Mouse (Mus musculus) heart, embryonic 15.5 days (tissue): Measurements from ENCODE around the gene Zfyve21. TPM values are rescaled to one million over a fixed set of nuclear protein-coding genes. Genes with fewer than 3 reads are reported as not detected.

Source experiments
- ATAC-seq: fragments of 200-750 bp; cut with Nextera tagmentation; replicated peaks from 2 replicates; pipeline ENCODE4 v1.8.0; 2017; ENCODE audit warnings: low read depth, moderate TSS enrichment; ENCODE audit not compliant: insufficient number of reproducible peaks, insufficient read depth, low FRiP score
- H3K27ac ChIP-seq: fragments of 300-500 bp; sonication (generic); 2 replicates; pipeline ENCODE4 v1.5.1; 2015; ENCODE audit warnings: mild to moderate bottlenecking, inconsistent platforms
- H3K27me3 ChIP-seq: fragments of 300-500 bp; sonication (generic); 2 replicates; pipeline ENCODE4 v1.6.1; 2015; ENCODE audit warnings: inconsistent platforms
- H3K36me3 ChIP-seq: fragments of 300-500 bp; sonication (generic); 2 replicates; pipeline ENCODE4 v1.6.1; 2015; ENCODE audit warnings: mild to moderate bottlenecking, inconsistent platforms
- H3K4me1 ChIP-seq: fragments of 300-500 bp; sonication (generic); replicated peaks from 2 replicates; pipeline ENCODE4 v1.6.1; 2015; ENCODE audit warnings: inconsistent platforms
- H3K4me2 ChIP-seq: fragments of 300-500 bp; sonication (generic); 2 replicates; pipeline ENCODE4 v1.6.1; 2015; ENCODE audit warnings: inconsistent platforms, mild to moderate bottlenecking, moderate library complexity
- H3K4me3 ChIP-seq: fragments of 300-500 bp; sonication (generic); 2 replicates; pipeline ENCODE4 v1.5.1; 2015; ENCODE audit warnings: mild to moderate bottlenecking, inconsistent platforms
- H3K9ac ChIP-seq: fragments of 300-500 bp; sonication (generic); 2 replicates; pipeline ENCODE4 v1.6.1; 2015; ENCODE audit warnings: mild to moderate bottlenecking, inconsistent platforms
- H3K9me3 ChIP-seq: fragments of 300-500 bp; sonication (generic); replicated peaks from 2 replicates; pipeline ENCODE4 v1.6.1; 2016; ENCODE audit warnings: inconsistent platforms
- WGBS: fragments of 180-500 bp; shearing (Covaris S2); methylation state at CpG from one replicate; pipeline ENCODE4 v1.1.7; 2015; ENCODE audit warnings: mixed read lengths; 5-methylcytosine and 5-hydroxymethylcytosine counted together
- polyA plus RNA-seq: library from polyadenylated mRNA; unstranded; fragments of >200 nt; fragmentation: Nextera tagmentation; extraction: Ambion mirVana; gene quantifications from 2 replicates; pipeline ENCODE4 v1.2.1, GENCODE M21; 2015

The Zfyve21 gene
- polyA plus RNA-seq, 1 experiment from 2014 or later, result 86.6 TPM

DNA sequence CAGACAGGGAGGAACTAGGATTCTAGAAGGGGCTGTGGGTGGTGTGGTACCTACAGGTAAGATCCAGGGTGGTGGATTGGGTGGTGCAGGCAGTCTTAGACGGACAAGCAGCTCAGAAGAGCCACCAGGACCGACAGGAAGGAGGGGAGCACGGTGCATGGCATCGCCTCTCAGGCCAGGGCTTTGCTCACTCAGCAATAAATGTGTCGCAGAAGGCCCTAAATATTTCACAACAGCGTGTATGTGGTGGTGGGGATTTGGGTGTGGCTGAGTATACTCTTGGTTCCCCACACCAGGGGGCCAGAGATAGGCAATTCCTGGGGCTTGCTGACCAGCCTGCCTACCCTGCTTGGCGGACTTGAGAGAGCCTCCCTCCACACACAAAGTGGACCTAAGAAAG is 6.7 kb downstream of the Zfyve21 start:
- H3K4me2 ChIP-seq, result no peak overlapping the region
- H3K9ac ChIP-seq, result no peak overlapping the region
- H3K27me3 ChIP-seq, result no peaks in the 10 kb centered on the region
- H3K9me3 ChIP-seq, result no peaks in the 10 kb centered on the region
- no peak overlapping the region for H3K27ac ChIP-seq
- H3K36me3 ChIP-seq, result peaks cover 31% of the 10 kb centered on the region
- H3K4me3 ChIP-seq, result no peak overlapping the region
- peaks cover 33% of the 10 kb centered on the region for H3K4me1 ChIP-seq
- 86% methylated on average over 7 of the region's 7 CpGs for WGBS
- no peak for ATAC-seq

DNA sequence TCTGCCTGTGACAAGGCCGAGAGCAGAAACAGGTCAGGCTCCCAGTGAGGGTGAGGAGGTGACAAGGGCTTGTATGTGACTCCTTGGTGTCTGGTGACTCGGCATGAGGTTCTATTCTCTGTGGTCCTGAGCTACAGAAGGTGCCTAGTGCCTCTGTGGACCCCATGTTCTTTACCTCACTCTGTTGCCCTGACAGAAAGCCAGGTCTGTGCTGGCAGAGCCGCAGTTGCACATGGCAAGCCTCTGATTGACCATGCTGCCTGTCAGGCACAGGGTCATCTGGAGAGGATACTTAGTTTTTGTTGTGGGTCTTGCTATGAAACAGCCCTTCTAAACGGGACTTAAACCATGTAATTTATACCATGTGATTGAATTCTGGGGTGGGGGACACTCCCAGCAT is 8.0 kb downstream of the Zfyve21 start:
- H3K4me2 ChIP-seq, result no peak overlapping the region
- peaks cover 21% of the 10 kb centered on the region for H3K4me1 ChIP-seq
- WGBS, result 67% methylated on average over 4 of the region's 4 CpGs
- H3K27me3 ChIP-seq, result no peaks in the 10 kb centered on the region
- H3K4me3 ChIP-seq, result no peak overlapping the region
- H3K9me3 ChIP-seq, result no peaks in the 10 kb centered on the region
- H3K36me3 ChIP-seq, result peaks cover 43% of the 10 kb centered on the region
- no peak overlapping the region for H3K27ac ChIP-seq
- ATAC-seq, result no peak
- no peak overlapping the region for H3K9ac ChIP-seq

DNA sequence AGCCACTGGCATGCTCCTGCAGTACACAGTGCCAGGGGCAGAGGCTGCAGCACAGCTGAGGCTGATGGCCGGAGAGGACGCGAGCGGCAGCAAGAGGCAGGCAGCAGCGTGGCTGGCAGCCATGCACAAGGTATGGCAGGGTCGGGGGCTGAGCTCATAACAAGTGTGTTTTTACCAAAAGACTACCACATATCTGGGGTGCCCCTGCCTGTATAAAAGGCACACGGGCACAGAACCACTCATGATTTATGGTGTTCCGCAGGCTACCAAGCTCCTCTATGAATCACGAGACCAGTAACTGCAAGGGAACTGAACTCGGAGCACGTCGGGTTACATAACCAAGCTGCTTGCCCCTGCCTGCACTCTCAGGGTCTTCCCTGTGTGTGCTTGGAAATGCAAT is 13.6 kb downstream of the Zfyve21 start:
- H3K4me2 ChIP-seq, result no peak overlapping the region
- H3K27ac ChIP-seq, result no peak overlapping the region
- H3K9me3 ChIP-seq, result no peaks in the 10 kb centered on the region
- H3K36me3 ChIP-seq, result peaks cover 94% of the 10 kb centered on the region
- no peaks in the 10 kb centered on the region for H3K27me3 ChIP-seq
- 91% methylated on average over 12 of the region's 12 CpGs for WGBS
- no peak overlapping the region for H3K9ac ChIP-seq
- no peaks in the 10 kb centered on the region for H3K4me1 ChIP-seq
- ATAC-seq, result no peak
- no peak overlapping the region for H3K4me3 ChIP-seq

DNA sequence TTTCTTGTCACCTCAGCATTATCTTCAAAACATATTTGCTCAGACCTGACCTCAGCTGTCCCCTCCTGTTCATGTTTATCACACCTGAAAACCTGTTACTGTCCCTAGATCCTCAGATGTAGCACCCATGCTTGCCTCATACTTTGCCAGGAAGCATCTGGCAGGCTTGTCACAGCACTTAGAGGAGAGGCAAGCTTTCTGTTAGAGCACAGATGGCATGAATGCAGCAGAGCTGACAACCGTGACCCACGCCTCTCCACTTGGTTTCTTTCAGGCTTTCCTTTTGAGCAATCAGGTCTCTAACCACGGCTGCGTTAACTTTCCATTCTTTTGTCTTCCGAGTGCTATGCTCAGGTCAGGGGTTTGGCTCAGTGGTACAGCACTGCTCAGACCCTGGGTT is 15.5 kb downstream of the Zfyve21 start:
- Histone ChIP-seq H3K36me3 (peaks cover 94% of the 10 kb centered on the region), H3K4me2 (no peak overlapping the region), H3K4me1 (no peaks in the 10 kb centered on the region), H3K4me3 (no peak overlapping the region), H3K9ac (no peak overlapping the region), H3K9me3 (no peaks in the 10 kb centered on the region), H3K27ac (no peak overlapping the region), H3K27me3 (no peaks in the 10 kb centered on the region)
- ATAC-seq, result no peak
- 88% methylated on average over 5 of the region's 5 CpGs for WGBS

DNA sequence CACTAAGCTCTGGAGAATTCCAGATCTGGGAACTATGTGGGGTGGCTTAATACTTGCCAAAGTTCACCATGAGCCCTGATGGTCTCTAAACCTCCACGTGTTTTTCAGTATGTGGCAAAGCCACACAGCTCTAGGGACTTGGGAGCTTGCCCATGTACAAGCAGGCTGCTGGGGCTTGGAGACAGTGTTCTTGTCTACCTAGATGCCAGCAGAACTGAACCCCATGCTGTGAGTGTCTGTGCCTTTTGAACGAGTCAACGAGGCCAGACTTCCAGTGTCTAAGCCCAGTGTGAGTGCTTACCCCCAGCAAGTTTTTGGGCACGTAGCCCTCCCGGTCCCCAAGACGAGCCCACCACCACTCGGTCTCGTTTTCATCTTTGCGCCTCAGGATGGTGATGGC is 16.0 kb downstream of the Zfyve21 start:
- no peak for ATAC-seq
- peaks cover 93% of the 10 kb centered on the region for H3K36me3 ChIP-seq
- H3K9me3 ChIP-seq, result no peaks in the 10 kb centered on the region
- no peaks in the 10 kb centered on the region for H3K4me1 ChIP-seq
- no peak overlapping the region for H3K4me3 ChIP-seq
- WGBS, result 90% methylated on average over 9 of the region's 9 CpGs
- H3K27me3 ChIP-seq, result no peaks in the 10 kb centered on the region
- no peak overlapping the region for H3K27ac ChIP-seq
- no peak overlapping the region for H3K4me2 ChIP-seq
- H3K9ac ChIP-seq, result no peak overlapping the region

DNA sequence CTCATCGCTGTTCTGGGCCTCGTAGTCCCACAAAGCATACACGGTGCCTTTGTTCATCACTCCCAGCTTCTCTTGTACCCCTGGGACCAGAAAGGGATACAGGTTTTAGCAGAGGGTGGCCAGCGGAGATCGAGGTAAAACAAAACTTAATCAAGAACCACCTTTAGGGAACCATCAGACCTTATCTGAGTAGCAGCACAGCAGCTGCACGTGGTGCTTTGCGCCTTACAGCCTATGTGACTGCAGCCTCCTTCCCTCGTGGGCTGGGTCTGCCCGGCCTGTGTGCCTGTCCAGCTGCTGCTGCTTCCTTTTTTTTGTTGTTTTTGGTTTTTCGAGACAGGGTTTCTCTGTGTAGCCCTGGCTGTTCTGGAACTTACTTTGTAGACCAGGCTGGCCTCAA is 16.4 kb downstream of the Zfyve21 start:
- Histone ChIP-seq H3K4me1 (no peaks in the 10 kb centered on the region), H3K36me3 (peaks cover 93% of the 10 kb centered on the region)
- 80% methylated on average over 10 of the region's 10 CpGs for WGBS

DNA sequence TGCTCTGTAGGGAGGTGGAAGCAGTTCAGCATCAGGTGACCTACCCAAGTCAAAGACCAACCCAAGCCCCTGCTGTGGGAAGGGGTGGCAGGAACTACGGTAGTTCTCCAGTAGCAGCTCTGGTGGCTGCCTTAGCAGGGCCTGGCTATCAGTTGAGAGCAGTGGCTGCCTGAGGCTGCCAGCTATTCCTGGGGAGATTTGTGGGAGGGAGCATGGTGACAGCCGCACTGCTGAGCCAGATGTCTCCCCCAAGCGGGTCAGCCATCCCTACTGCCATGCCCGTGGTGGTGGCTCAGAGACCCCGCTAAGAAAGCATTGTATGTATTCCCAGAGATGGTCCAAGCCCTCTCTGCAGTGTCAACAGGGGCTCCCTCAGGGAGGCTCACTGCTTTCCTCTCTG is 18.7 kb downstream of the Zfyve21 start:
- no peak overlapping the region for H3K9ac ChIP-seq
- H3K4me3 ChIP-seq, result no peak overlapping the region
- H3K27ac ChIP-seq, result no peak overlapping the region
- no peaks in the 10 kb centered on the region for H3K27me3 ChIP-seq
- ATAC-seq, result no peak
- no peaks in the 10 kb centered on the region for H3K4me1 ChIP-seq
- 69% methylated on average over 5 of the region's 5 CpGs for WGBS
- no peaks in the 10 kb centered on the region for H3K9me3 ChIP-seq
- peaks cover 92% of the 10 kb centered on the region for H3K36me3 ChIP-seq
- H3K4me2 ChIP-seq, result no peak overlapping the region

More for the DNA sequence above, 16.4 kb downstream of the Zfyve21 start:
- ATAC-seq, result no peak
- Histone ChIP-seq H3K9ac (no peak overlapping the region), H3K27ac (no peak overlapping the region), H3K27me3 (no peaks in the 10 kb centered on the region), H3K4me3 (no peak overlapping the region), H3K4me2 (no peak overlapping the region), H3K9me3 (no peaks in the 10 kb centered on the region)

DNA sequence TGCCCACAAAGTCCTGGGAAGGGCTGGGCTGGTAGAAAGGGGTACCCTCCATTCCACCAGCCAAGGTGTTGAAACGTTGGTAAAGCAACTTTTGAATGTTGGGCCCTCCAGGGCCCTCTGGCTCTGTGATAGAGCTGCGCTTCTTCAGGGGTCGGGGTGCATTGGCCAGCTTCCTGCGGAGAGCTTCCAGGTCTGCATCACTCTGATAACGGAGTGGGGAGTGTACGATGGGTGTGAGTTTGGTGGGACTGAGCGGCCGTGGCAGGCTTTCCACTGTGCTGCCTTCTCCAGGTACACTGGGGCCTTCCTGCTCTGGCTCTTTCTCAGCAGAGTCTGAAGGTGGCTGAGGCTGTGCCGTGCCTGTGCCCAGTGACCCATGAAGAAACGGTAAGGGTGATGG is 19.5 kb downstream of the Zfyve21 start:
- no peak for ATAC-seq
- no peak overlapping the region for H3K27ac ChIP-seq
- peaks cover 90% of the 10 kb centered on the region for H3K36me3 ChIP-seq
- H3K4me3 ChIP-seq, result no peak overlapping the region
- H3K9ac ChIP-seq, result no peak overlapping the region
- no peaks in the 10 kb centered on the region for H3K9me3 ChIP-seq
- 84% methylated on average over 10 of the region's 10 CpGs for WGBS
- no peaks in the 10 kb centered on the region for H3K4me1 ChIP-seq
- no peaks in the 10 kb centered on the region for H3K27me3 ChIP-seq
- H3K4me2 ChIP-seq, result no peak overlapping the region

DNA sequence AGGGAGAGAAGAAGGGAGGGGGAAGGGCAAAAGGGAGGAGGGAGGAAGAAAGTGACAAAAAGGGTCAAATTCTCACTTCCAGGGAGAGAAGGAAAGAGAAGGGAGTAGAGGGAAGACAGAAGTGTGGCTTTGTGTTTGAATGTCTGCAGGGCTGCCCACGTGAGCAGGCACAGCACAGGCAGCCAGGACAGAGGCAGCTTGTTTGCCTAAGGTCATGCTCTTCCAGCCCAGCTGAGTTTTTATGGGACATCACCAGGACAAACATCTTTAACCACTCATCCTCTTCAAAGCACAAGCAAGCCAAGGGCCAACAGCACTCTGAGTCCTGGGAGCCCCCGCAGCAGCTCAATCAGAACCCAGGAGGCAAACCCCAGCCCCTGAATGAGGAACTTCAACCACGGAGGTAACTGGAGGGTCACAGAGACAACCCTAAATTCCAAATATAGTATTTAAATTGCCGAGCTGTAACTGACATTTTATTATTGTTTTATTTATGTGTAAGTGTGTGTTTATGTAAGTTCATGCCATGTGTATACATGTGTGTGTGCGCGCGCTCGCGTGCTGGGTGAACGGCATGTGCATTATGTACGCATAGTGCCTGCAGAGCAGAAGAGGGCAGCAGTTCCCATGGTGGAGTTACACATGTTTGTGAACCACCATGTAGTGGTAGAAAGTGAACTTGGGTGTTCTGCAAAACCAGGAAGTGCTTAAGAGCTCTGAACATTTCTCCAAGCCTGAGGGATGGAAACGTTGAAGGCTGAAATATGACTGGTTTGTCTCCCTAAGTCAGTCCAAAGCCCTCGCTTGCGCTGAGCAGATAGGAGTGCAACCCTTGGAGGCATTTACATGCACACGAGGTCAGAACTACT is 28.8 kb downstream of the Zfyve21 start:
- Histone ChIP-seq H3K4me1 (no peaks in the 10 kb centered on the region), H3K36me3 (peaks cover 25% of the 10 kb centered on the region; the same call in 1 of the 2 replicates), H3K9me3 (no peaks in the 10 kb centered on the region), H3K4me3 (no peak overlapping the region), H3K9ac (no peak overlapping the region), H3K4me2 (no peak overlapping the region), H3K27me3 (no peaks in the 10 kb centered on the region), H3K27ac (no peak overlapping the region)
- 82% methylated on average over 15 of the region's 15 CpGs for WGBS
- ATAC-seq, result no peak

DNA sequence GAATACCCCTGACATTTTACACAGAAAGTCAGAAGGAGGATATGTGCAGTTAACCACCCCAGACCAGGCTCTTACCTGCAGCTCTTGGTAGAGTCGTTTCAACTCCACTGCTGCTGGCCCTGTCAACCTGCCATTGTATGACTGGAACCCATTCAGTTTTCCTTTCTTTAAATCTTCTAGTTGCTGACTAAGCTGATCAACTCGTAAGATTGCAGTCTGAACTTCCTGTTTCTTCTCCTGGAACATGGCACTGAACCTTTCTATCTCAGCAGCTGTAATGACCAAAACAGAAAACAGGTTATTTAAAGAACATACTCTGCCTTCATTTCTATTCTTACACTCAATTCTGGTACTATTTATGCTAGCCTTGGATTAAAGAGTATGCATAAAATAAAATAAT is 29.5 kb downstream of the Zfyve21 start:
- H3K4me3 ChIP-seq, result no peak overlapping the region
- H3K9me3 ChIP-seq, result no peaks in the 10 kb centered on the region
- H3K27me3 ChIP-seq, result no peaks in the 10 kb centered on the region
- peaks cover 18% of the 10 kb centered on the region; the same call in 1 of the 2 replicates for H3K36me3 ChIP-seq
- peaks cover 4% of the 10 kb centered on the region for H3K4me1 ChIP-seq
- H3K9ac ChIP-seq, result no peak overlapping the region
- 53% methylated on average over 2 of the region's 2 CpGs for WGBS
- H3K4me2 ChIP-seq, result no peak overlapping the region
- no peak for ATAC-seq
- H3K27ac ChIP-seq, result no peak overlapping the region

DNA sequence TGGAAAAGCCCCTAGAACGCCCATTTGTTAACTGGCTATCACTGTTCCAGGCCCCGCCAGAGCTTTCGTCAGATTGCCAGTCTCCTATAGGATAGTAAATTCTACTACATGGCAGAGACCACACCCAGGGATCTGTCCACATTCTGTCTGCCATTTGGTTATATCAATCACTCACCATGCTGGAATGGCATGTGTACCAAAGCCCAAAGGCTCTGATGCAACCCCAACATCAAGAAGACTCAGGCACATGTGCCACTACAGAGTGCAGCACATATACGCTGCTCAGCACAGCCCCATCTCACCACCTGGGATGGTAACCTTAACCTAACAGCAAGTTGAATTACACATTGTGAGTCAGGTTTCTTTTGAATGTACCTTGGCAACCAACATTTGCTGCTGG is 32.0 kb downstream of the Zfyve21 start:
- WGBS, result 86% methylated on average over 4 of the region's 4 CpGs
- H3K27me3 ChIP-seq, result no peaks in the 10 kb centered on the region

DNA sequence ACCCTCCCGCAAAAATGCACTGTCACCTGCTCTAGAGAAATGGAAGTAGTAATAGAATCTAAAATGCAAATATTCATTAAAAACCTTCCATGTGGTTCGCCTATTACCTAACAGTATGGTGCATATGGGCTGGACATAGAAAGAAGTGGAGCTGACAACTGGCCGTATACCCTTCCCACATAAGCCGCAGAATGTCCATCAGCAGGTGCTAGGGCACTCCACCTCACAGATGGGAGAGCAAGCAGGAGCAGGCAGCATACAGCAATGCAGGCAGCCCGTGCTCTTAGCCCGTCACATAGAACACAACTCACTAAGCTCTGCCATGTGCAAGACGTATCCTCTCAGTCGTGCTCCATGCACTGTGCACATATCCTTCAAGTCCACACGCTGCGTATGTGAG is 32.8 kb downstream of the Zfyve21 start:
- H3K27ac ChIP-seq, result no peak overlapping the region
- H3K4me1 ChIP-seq, result peaks cover 6% of the 10 kb centered on the region
- no peak overlapping the region for H3K9ac ChIP-seq
- no peak overlapping the region for H3K4me3 ChIP-seq
- no peak overlapping the region for H3K4me2 ChIP-seq
- H3K9me3 ChIP-seq, result no peaks in the 10 kb centered on the region
- H3K36me3 ChIP-seq, result 0 out of 2 replicates have a peak, but pooled peaks cover 8% of the 10 kb centered on the region
- WGBS, result 86% methylated on average over 10 of the region's 10 CpGs
- H3K27me3 ChIP-seq, result no peaks in the 10 kb centered on the region
- ATAC-seq, result no peak

More for the DNA sequence above, 32.0 kb downstream of the Zfyve21 start:
- H3K4me3 ChIP-seq, result no peak overlapping the region
- no peak overlapping the region for H3K9ac ChIP-seq
- no peak overlapping the region for H3K4me2 ChIP-seq
- no peak for ATAC-seq
- H3K4me1 ChIP-seq, result peaks cover 6% of the 10 kb centered on the region
- H3K9me3 ChIP-seq, result no peaks in the 10 kb centered on the region
- H3K36me3 ChIP-seq, result 0 out of 2 replicates have a peak, but pooled peaks cover 9% of the 10 kb centered on the region
- no peak overlapping the region for H3K27ac ChIP-seq
